12 mouse cellular contexts compared by ENCODE assay signal in genomic region chr4:133669652-133670210, GRCm38 (mm10). TPM values are rescaled to one million over a fixed set of nuclear protein-coding genes. Genes with fewer than 3 reads are reported as not detected.
DNase-seq lines count a peak whose midpoint lies in the region; ATAC-seq and TF ChIP-seq lines count a peak whose summit lies in the region.
"Had no signal": no experiment of that assay in that cellular context is flagged by ENCODE, and none has a peak within 500 bp of the region (broad histone marks: within the 10 kb centered on the region; RNA-seq: fewer than 3 reads in every experiment).

No protein-coding gene starts in this region.

- H3K4me1 ChIP-seq in heart, embryonic 12.5 days (replicated peaks): peaks cover 36% of the 10 kb centered on the region
- H3K4me1 ChIP-seq in midbrain, postnatal 0 days (ENCODE audit: insufficient read depth, low read length): no peaks in the 10 kb centered on the region; the same call in 1 of the 2 replicates
- H3K4me1 ChIP-seq in midbrain, embryonic 10.5 days: peaks cover 56% of the 10 kb centered on the region
- peaks cover 24% of the 10 kb centered on the region for H3K4me1 ChIP-seq in forebrain, embryonic 14.5 days (ENCODE audit: control insufficient read depth, insufficient read depth, low read length)

- 56% methylated on average over 6 of the region's 6 CpGs for WGBS in heart, embryonic 12.5 days
- 68% methylated on average over 6 of the region's 6 CpGs for WGBS in midbrain, postnatal 0 days
- WGBS in midbrain, embryonic 10.5 days: 70% methylated on average over 6 of the region's 6 CpGs
- WGBS in forebrain, embryonic 14.5 days: 73% methylated on average over 6 of the region's 6 CpGs

- H3K4me3 ChIP-seq in heart, embryonic 12.5 days: no peak overlapping the region
- no peak overlapping the region for H3K4me3 ChIP-seq in midbrain, postnatal 0 days (ENCODE audit: low read depth, low read length)
- no peak overlapping the region for H3K4me3 ChIP-seq in midbrain, embryonic 10.5 days
- no peak overlapping the region for H3K4me3 ChIP-seq in forebrain, embryonic 14.5 days (ENCODE audit: low read depth, low read length)
- H3K4me3 ChIP-seq: embryonic facial prominence, embryonic 15.5 days; hindbrain, embryonic 15.5 days; midbrain, embryonic 12.5 days; stomach, embryonic 15.5 days had no signal

- no peak for DNase-seq in heart, adult 8-10 months (ENCODE audit: low spot score)
- DNase-seq in midbrain, postnatal 0 days (ENCODE audit: low spot score): peak; percentile 55
- DNase-seq in midbrain, embryonic 10.5 days (ENCODE audit: low spot score): no peak
- DNase-seq in kidney, adult 9 months: peak; percentile 73
- DNase-seq in thymus, postnatal 14 days: no peak
- no peak for DNase-seq in forebrain, embryonic 14.5 days (ENCODE audit: low spot score)

- no peak for ATAC-seq in heart, embryonic 12.5 days (ENCODE audit: insufficient number of reproducible peaks, low FRiP score)
- ATAC-seq in midbrain, postnatal 0 days (ENCODE audit: low FRiP score): no peak
- ATAC-seq in activated CD4-positive, CD25-positive, alpha-beta regulatory T cell, adult 4 months: no peak
- ATAC-seq in forebrain, embryonic 14.5 days: no peak

- no peak overlapping the region for H3K4me2 ChIP-seq in heart, embryonic 12.5 days
- no peak overlapping the region for H3K4me2 ChIP-seq in midbrain, postnatal 0 days (ENCODE audit: low read depth, low read length, poor library complexity, severe bottlenecking)
- H3K4me2 ChIP-seq in forebrain, embryonic 14.5 days (ENCODE audit: low read length): no peak overlapping the region
- H3K4me2 ChIP-seq: stomach, embryonic 15.5 days had no signal

- 0 out of 2 replicates have a peak overlapping the region, but pooled peaks have one; percentile 24 for H3K9ac ChIP-seq in heart, embryonic 12.5 days
- no peak overlapping the region for H3K9ac ChIP-seq in midbrain, postnatal 0 days (replicated peaks; ENCODE audit: low read length, poor library complexity, severe bottlenecking)
- no peak overlapping the region for H3K9ac ChIP-seq in forebrain, embryonic 14.5 days (ENCODE audit: low read length)
- H3K9ac ChIP-seq: hindbrain, embryonic 15.5 days; stomach, embryonic 15.5 days had no signal

- no peak overlapping the region for H3K27ac ChIP-seq in heart, embryonic 12.5 days (ENCODE audit: poor library complexity, severe bottlenecking)
- no peak overlapping the region for H3K27ac ChIP-seq in midbrain, postnatal 0 days (ENCODE audit: low read depth, low read length)
- H3K27ac ChIP-seq in midbrain, embryonic 10.5 days (replicated peaks): no peak overlapping the region
- H3K27ac ChIP-seq in forebrain, embryonic 14.5 days (ENCODE audit: low read depth, low read length): no peak overlapping the region
- H3K27ac ChIP-seq: embryonic facial prominence, embryonic 15.5 days; hindbrain, embryonic 15.5 days; midbrain, embryonic 12.5 days; stomach, embryonic 15.5 days had no signal

- H3K27me3 ChIP-seq in heart, embryonic 12.5 days (replicated peaks): no peaks in the 10 kb centered on the region
- H3K27me3 ChIP-seq in midbrain, postnatal 0 days (ENCODE audit: insufficient read depth, low read length): no peaks in the 10 kb centered on the region
- no peaks in the 10 kb centered on the region for H3K27me3 ChIP-seq in midbrain, embryonic 10.5 days (ENCODE audit: low read depth, poor library complexity, severe bottlenecking)
- H3K27me3 ChIP-seq in forebrain, embryonic 14.5 days (replicated peaks; ENCODE audit: control insufficient read depth, insufficient read depth, low read length): no peaks in the 10 kb centered on the region
- H3K27me3 ChIP-seq: embryonic facial prominence, embryonic 15.5 days; hindbrain, embryonic 15.5 days; midbrain, embryonic 12.5 days; stomach, embryonic 15.5 days had no signal

- H3K36me3 ChIP-seq in heart, embryonic 12.5 days: peaks cover 25% of the 10 kb centered on the region
- H3K36me3 ChIP-seq in midbrain, postnatal 0 days (ENCODE audit: insufficient read depth, low read length): no peaks in the 10 kb centered on the region
- peaks cover 26% of the 10 kb centered on the region for H3K36me3 ChIP-seq in midbrain, embryonic 10.5 days
- H3K36me3 ChIP-seq in forebrain, embryonic 14.5 days (ENCODE audit: control insufficient read depth, insufficient read depth, low read length): 0 out of 2 replicates have a peak, but pooled peaks cover 3% of the 10 kb centered on the region
- H3K36me3 ChIP-seq: hindbrain, embryonic 15.5 days had no signal

- peak; percentile 67 for TF ChIP-seq CTCF in midbrain, postnatal 0 days (IDR thresholded peaks at IDR 0.05)

- H3K9me3 ChIP-seq in heart, embryonic 12.5 days (replicated peaks): no peaks in the 10 kb centered on the region
- H3K9me3 ChIP-seq in midbrain, postnatal 0 days (ENCODE audit: low read length): no peaks in the 10 kb centered on the region
- no peaks in the 10 kb centered on the region for H3K9me3 ChIP-seq in midbrain, embryonic 10.5 days (replicated peaks)
- H3K9me3 ChIP-seq in forebrain, embryonic 14.5 days (replicated peaks; ENCODE audit: control insufficient read depth, low read length): no peaks in the 10 kb centered on the region
- H3K9me3 ChIP-seq: embryonic facial prominence, embryonic 15.5 days; hindbrain, embryonic 15.5 days; midbrain, embryonic 12.5 days; stomach, embryonic 15.5 days had no signal

RNA-seq across cellular contexts. Expression of gene Pigv, which starts 2.7 kb away (rescaled TPM):
- polyA plus RNA-seq in heart, embryonic 12.5 days (2016; fragmentation: Nextera tagmentation; extraction: Ambion mirVana): 15.0 and 18.4 TPM in 2 replicates
- total RNA-seq in heart, adult 8-10 months (2022): 10 to 100 TPM in 3 of 4 experiments, 1 to 10 TPM in 1; 9.2 to 13.8 (median 13.2) TPM
- 8.9 and 15.9 TPM in 2 replicates for total RNA-seq in midbrain, postnatal 0 days (2014; rRNA removed)
- polyA plus RNA-seq in midbrain, postnatal 0 days (2015; fragmentation: Nextera tagmentation; extraction: Ambion mirVana): 13.5 and 14.8 TPM in 2 replicates
- polyA plus RNA-seq in midbrain, embryonic 10.5 days (2016; fragmentation: Nextera tagmentation; extraction: Ambion mirVana): 18.7 and 19.5 TPM in 2 replicates
- 10 to 100 TPM; 10.6 to 11.9 TPM for polyA plus RNA-seq in activated CD4-positive, CD25-positive, alpha-beta regulatory T cell, adult 4 months (2017; shearing (Covaris generic))
- polyA plus RNA-seq in forebrain, embryonic 14.5 days (2014; fragmentation: Nextera tagmentation; extraction: Ambion mirVana): 7.0 and 8.1 TPM in 2 replicates

RNA-seq across cellular contexts. Expression of gene Zdhhc18, which starts 19.8 kb away (rescaled TPM):
- 3.5 and 3.9 TPM in 2 replicates for polyA plus RNA-seq in heart, embryonic 12.5 days (2016; fragmentation: Nextera tagmentation; extraction: Ambion mirVana)
- 10 to 100 TPM; 16.1 to 24.3 (median 22.1) TPM for total RNA-seq in heart, adult 8-10 months (2022)
- 19.2 and 26.7 TPM in 2 replicates for total RNA-seq in midbrain, postnatal 0 days (2014; rRNA removed)
- polyA plus RNA-seq in midbrain, postnatal 0 days (2015; fragmentation: Nextera tagmentation; extraction: Ambion mirVana): 5.9 and 7.3 TPM in 2 replicates
- polyA plus RNA-seq in midbrain, embryonic 10.5 days (2016; fragmentation: Nextera tagmentation; extraction: Ambion mirVana): 3.0 and 3.1 TPM in 2 replicates
- polyA plus RNA-seq in activated CD4-positive, CD25-positive, alpha-beta regulatory T cell, adult 4 months (2017; shearing (Covaris generic)): 10 to 100 TPM; 25.8 to 28.8 TPM
- polyA plus RNA-seq in forebrain, embryonic 14.5 days (2014; fragmentation: Nextera tagmentation; extraction: Ambion mirVana): 2.0 and 2.5 TPM in 2 replicates

Comparison
In these comparisons a context has a peak if more than half of its experiments do, and no peak if none do; other contexts are left out.
1. DNase-seq: peak in midbrain, postnatal 0 days (single experiment) and kidney, adult 9 months (single experiment); none in heart, adult 8-10 months (single experiment), midbrain, embryonic 10.5 days (single experiment), thymus, postnatal 14 days (single experiment) and forebrain, embryonic 14.5 days (single experiment).